Mouse (Mus musculus): Measurements from ENCODE around the gene Atp6v1a.

DNA sequence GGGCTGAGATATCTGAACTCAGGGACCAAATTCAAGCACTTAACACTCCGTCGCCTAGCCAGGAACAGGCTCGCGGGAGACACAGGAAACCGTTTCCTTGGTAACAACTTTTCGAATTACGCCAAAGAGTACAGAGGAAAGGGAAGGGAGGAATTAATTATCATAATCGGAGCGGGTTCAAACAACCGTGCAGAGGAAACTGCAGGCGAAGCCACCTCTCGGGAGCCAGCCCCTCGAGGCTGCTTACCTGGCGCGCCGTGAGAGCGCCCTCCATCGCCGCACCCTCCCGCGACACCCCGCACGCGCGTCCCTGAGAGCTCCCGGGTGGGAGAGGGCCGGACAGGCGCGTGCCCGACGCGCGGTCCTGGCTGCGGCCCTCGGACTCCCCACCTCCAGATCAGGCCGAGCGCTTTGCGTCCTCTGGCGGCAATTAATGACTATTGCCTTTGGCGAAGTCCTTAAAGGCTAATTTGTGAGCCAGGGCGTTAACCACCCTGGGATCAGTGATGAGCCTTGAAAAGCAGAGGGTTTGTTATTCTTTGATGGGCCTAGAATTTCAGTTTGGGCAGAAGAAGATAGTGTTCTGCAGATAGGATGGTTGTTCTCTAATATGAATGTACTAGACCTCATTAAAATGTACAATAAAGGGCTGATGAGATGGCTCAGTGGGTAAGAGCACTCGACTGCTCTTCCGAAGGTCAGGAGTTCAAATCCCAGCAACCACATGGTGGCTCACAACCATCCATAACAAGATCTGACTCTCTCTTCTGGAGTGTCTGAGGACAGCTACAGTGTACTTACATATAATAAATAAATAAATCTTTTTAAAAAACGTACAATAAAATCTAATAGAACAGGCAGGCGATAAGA is 76.2 kb downstream of the Atp6v1a start, which contains the start of gene Gramd1c:
- TF ChIP-seq CTCF (IDR thresholded peaks at IDR 0.05; ENCODE audit: low read depth, low read length) (no peak), GATA1 (IDR thresholded peaks at IDR 0.05; ENCODE audit: borderline replicate concordance, low read length) (no peak)

Data from G1E (cell line).